Mouse (Mus musculus): ENCODE results near the gene Adck2. TPM values are rescaled to one million over a fixed set of nuclear protein-coding genes. Genes with fewer than 3 reads are reported as not detected.

The Adck2 gene
- total and polyA plus RNA-seq, 3 experiments: 4.8 to 17.7 (median 16.5) TPM

DNA sequence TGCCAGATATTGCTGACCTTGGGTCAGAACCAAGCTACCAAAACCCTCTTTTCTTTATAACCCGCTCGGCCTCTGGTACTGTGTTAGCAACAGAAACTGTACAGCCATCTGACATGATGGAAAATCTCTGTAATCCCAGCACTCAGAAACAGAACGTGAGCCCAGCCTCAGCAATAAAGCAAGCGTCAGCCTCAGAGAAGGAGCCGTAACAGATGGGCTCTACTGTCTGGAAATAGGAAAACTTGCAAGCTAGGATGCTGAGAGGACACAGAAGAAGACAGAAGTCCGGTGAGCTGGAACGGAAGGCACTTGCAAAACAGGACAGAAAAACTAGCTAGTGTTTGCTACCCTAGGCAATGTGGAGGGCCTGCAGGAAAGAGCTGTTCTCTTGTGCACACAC is 28.2 kb upstream of the Adck2 start:
- no peak overlapping the region for H3K4me2 ChIP-seq (ENCODE audit: insufficient read depth, low read depth, poor library complexity, severe bottlenecking)

DNA sequence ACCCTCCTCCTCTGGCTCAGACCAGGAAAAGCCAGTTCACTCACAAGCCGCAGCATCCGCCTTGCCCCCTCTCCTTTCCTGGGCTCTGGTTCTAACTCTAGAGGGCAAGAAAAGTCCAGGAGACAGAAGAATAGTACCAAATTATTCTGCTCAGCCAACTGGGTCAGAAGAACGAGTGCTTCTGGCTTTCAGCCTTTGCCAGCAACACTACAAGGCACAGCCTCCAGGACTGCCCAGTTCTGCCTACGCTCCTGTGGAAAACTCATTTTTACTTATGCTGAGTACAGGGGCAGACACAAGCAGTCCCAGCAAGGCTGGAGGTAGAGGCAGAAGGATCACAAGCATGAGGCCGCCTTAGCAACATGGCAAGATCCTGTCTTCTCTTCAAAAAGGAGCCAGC is 25.6 kb upstream of the Adck2 start:
- no peak overlapping the region for H3K4me2 ChIP-seq (ENCODE audit: insufficient read depth, low read depth, poor library complexity, severe bottlenecking)
- H3K4me1 ChIP-seq (ENCODE audit: control insufficient read depth in 1 of 2, insufficient read depth in 2 of 2): peaks cover 0 to 25% of the 10 kb centered on the region in 2 experiments; a peak in 3 of 4 replicates
- no peak for TF ChIP-seq HCFC1 (IDR thresholded peaks at IDR 0.05; ENCODE audit: low read depth, low read length)
- no peak for TF ChIP-seq ELF1 (IDR thresholded peaks at IDR 0.05; ENCODE audit: low read depth, low read length)
- TF ChIP-seq MXI1 (IDR thresholded peaks at IDR 0.05; ENCODE audit: low read depth, low read length): no peak
- no peak for TF ChIP-seq CHD2 (IDR thresholded peaks at IDR 0.05; ENCODE audit: low read length)
- TF ChIP-seq JUND (conservative IDR thresholded peaks at IDR 0.05; ENCODE audit: low read depth, low read length): no peak
- no peak for TF ChIP-seq UBTF (IDR thresholded peaks at IDR 0.05; ENCODE audit: low read depth, low read length)
- TF ChIP-seq NELFE (IDR thresholded peaks at IDR 0.05; ENCODE audit: low read depth, low read length): no peak
- TF ChIP-seq E2F4 (IDR thresholded peaks at IDR 0.05; ENCODE audit: insufficient replicate concordance, low read depth, low read length): no peak
- TF ChIP-seq JUN (IDR thresholded peaks at IDR 0.05; ENCODE audit: insufficient read depth, low read depth, low read length): no peak
- no peak for TF ChIP-seq KAT2A (IDR thresholded peaks at IDR 0.05; ENCODE audit: insufficient replicate concordance, low read length)
- TF ChIP-seq USF1 (IDR thresholded peaks at IDR 0.05; ENCODE audit: low read depth, low read length): no peak
- no peak for TF ChIP-seq GABPA (IDR thresholded peaks at IDR 0.05; ENCODE audit: insufficient replicate concordance, low read depth, low read length)
- H3K27ac ChIP-seq (ENCODE audit: insufficient read depth, low read depth): no peak overlapping the region
- no peak for DNase-seq (ENCODE audit: extremely low read depth)
- H3K27me3 ChIP-seq (replicated peaks): no peaks in the 10 kb centered on the region
- dilution Hi-C loops (cut with MboI; ENCODE audit: extremely low pct_ligation_motif_present, extremely low pct_unique_long_range_greater_than_20kb, low sequenced_read_pairs): no loop called here
- H3K4me3 ChIP-seq (replicated peaks in 1 of 3; ENCODE audit: low read depth in 2 of 3, low read length in 2 of 3, poor library complexity in 1 of 3): no peak overlapping the region
- in situ Hi-C loops (cut with MboI; ENCODE audit: low pct_ligation_motif_present, low pct_unique_long_range_greater_than_20kb, low sequenced_read_pairs): no loop called here
- peaks cover 4 to 21% of the 10 kb centered on the region in 2 experiments for H3K36me3 ChIP-seq (replicated peaks in 1 of 2; ENCODE audit: control insufficient read depth in 1 of 2, insufficient read depth in 1 of 2, low read length in 1 of 2)
- no peaks in the 10 kb centered on the region; the same call in 1 of the 2 replicates for H3K79me2 ChIP-seq (replicated peaks; ENCODE audit: control insufficient read depth, extremely low read depth, insufficient read depth, poor library complexity, severe bottlenecking)
- H3K9ac ChIP-seq (ENCODE audit: insufficient read depth, low read depth): no peak overlapping the region
- no peaks in the 10 kb centered on the region for H3K9me3 ChIP-seq (replicated peaks; ENCODE audit: low read length)

More for the DNA sequence above, 28.2 kb upstream of the Adck2 start:
- dilution Hi-C loops (cut with MboI; ENCODE audit: extremely low pct_ligation_motif_present, extremely low pct_unique_long_range_greater_than_20kb, low sequenced_read_pairs) (no loop called here), in situ Hi-C loops (cut with MboI; ENCODE audit: low pct_ligation_motif_present, low pct_unique_long_range_greater_than_20kb, low sequenced_read_pairs) (no loop called here)
- H3K4me1 ChIP-seq (ENCODE audit: control insufficient read depth in 1 of 2, insufficient read depth in 2 of 2): peaks cover 0 to 21% of the 10 kb centered on the region in 2 experiments; a peak in 2 of 4 replicates
- TF ChIP-seq MAX (IDR thresholded peaks at IDR 0.05; ENCODE audit: low read length) (no peak), BHLHE40 (IDR thresholded peaks at IDR 0.05; ENCODE audit: low read depth, low read length) (no peak), GABPA (IDR thresholded peaks at IDR 0.05; ENCODE audit: insufficient replicate concordance, low read depth, low read length) (no peak), KAT2A (IDR thresholded peaks at IDR 0.05; ENCODE audit: insufficient replicate concordance, low read length) (no peak), RAD21 (IDR thresholded peaks at IDR 0.05; ENCODE audit: low read depth, low read length) (no peak), CTCF (conservative IDR thresholded peaks at IDR 0.05 in 1 of 2, IDR thresholded peaks at IDR 0.05 in 1 of 2; ENCODE audit: low read depth in 2 of 2, low read length in 2 of 2) (no peak), NRF1 (IDR thresholded peaks at IDR 0.05; ENCODE audit: low read depth, low read length) (no peak), RCOR1 (conservative IDR thresholded peaks at IDR 0.05; ENCODE audit: low read depth, low read length) (no peak), USF1 (IDR thresholded peaks at IDR 0.05; ENCODE audit: low read depth, low read length) (no peak), MYC (IDR thresholded peaks at IDR 0.05; ENCODE audit: low read depth, low read length) (no peak), TCF12 (IDR thresholded peaks at IDR 0.05; ENCODE audit: low read depth, low read length) (no peak), MEF2A (IDR thresholded peaks at IDR 0.05; ENCODE audit: borderline replicate concordance, low read depth, low read length) (no peak), CHD1 (IDR thresholded peaks at IDR 0.05; ENCODE audit: low read depth, low read length) (no peak), ZMIZ1 (IDR thresholded peaks at IDR 0.05; ENCODE audit: low read depth, low read length) (no peak), SIN3A (IDR thresholded peaks at IDR 0.05; ENCODE audit: low read length) (no peak)
- H3K27ac ChIP-seq (ENCODE audit: insufficient read depth, low read depth): no peak overlapping the region
- H3K9ac ChIP-seq (ENCODE audit: insufficient read depth, low read depth): no peak overlapping the region
- no peaks in the 10 kb centered on the region for H3K27me3 ChIP-seq (replicated peaks)
- H3K4me3 ChIP-seq (replicated peaks in 1 of 3; ENCODE audit: low read depth in 2 of 3, low read length in 2 of 3, poor library complexity in 1 of 3): no peak overlapping the region
- no peaks in the 10 kb centered on the region for H3K79me2 ChIP-seq (replicated peaks; ENCODE audit: control insufficient read depth, extremely low read depth, insufficient read depth, poor library complexity, severe bottlenecking)
- DNase-seq (ENCODE audit: extremely low read depth): no peak
- H3K9me3 ChIP-seq (replicated peaks; ENCODE audit: low read length): no peaks in the 10 kb centered on the region
- peaks cover 7 to 35% of the 10 kb centered on the region in 2 experiments for H3K36me3 ChIP-seq (replicated peaks in 1 of 2; ENCODE audit: control insufficient read depth in 1 of 2, insufficient read depth in 1 of 2, low read length in 1 of 2)

All from CH12.LX (cell line).